Mouse (Mus musculus) CH12.LX (cell line): ENCODE measurements around the gene Lmo1. TPM values are rescaled to one million over a fixed set of nuclear protein-coding genes. Genes with fewer than 3 reads are reported as not detected.

ENCODE experiments used
- DNase-seq: peaks from one replicate; pipeline ENCODE4 v3.0.0-alpha.2; 2013; ENCODE audit errors: extremely low read depth
- H3K27ac ChIP-seq: 2 replicates; pipeline ENCODE4 v1.5.1; 2012; ENCODE audit warnings: low read depth, mild to moderate bottlenecking, control low read depth, moderate library complexity; ENCODE audit not compliant: insufficient read depth
- H3K27me3 ChIP-seq: replicated peaks from 2 replicates; pipeline ENCODE3; 2012; ENCODE audit warnings: inconsistent platforms
- H3K36me3 ChIP-seq, 2 experiments: replicated peaks in 1 of 2; 2 replicates each; pipeline versions ENCODE3 to v1.6.1; 2012; ENCODE audit warnings: inconsistent platforms in 1 of 2, low read length in 1 of 2, mild to moderate bottlenecking in 1 of 2, mixed read lengths in 1 of 2, moderate library complexity in 1 of 2; ENCODE audit not compliant: control insufficient read depth in 1 of 2, insufficient read depth in 1 of 2
- H3K4me1 ChIP-seq, 2 experiments: 2 replicates each; pipeline ENCODE4 v1.6.1; 2012; ENCODE audit warnings: inconsistent platforms in 1 of 2, moderate library complexity in 1 of 2; ENCODE audit not compliant: insufficient read depth in 2 of 2, control insufficient read depth in 1 of 2
- H3K4me2 ChIP-seq: 2 replicates; pipeline ENCODE4 v1.6.1; 2012; ENCODE audit warnings: low read depth, mild to moderate bottlenecking, control low read depth; ENCODE audit not compliant: poor library complexity, insufficient read depth, severe bottlenecking
- H3K4me3 ChIP-seq, 3 experiments: fragments of 150-350 bp in 1 of 3; sonication (generic) in 1 of 3; replicated peaks in 1 of 3; 2 replicates each; pipeline versions ENCODE3 to v1.5.1; 2011 to 2012; ENCODE audit warnings: low read depth in 2 of 3, low read length in 2 of 3, mild to moderate bottlenecking in 2 of 3, moderate library complexity in 2 of 3, control low read depth in 1 of 3, improper control_type of control experiment in 1 of 3, inconsistent platforms in 1 of 3, mixed read lengths in 1 of 3; ENCODE audit not compliant: poor library complexity in 1 of 3
- H3K79me2 ChIP-seq: replicated peaks from 2 replicates; pipeline ENCODE4 v1.6.1; 2012; ENCODE audit warnings: mild to moderate bottlenecking, moderate library complexity; ENCODE audit not compliant: control insufficient read depth, poor library complexity, insufficient read depth, severe bottlenecking; ENCODE audit errors: extremely low read depth
- H3K9ac ChIP-seq: 2 replicates; pipeline ENCODE4 v1.6.1; 2012; ENCODE audit warnings: low read depth, mild to moderate bottlenecking, control low read depth, moderate library complexity; ENCODE audit not compliant: insufficient read depth
- H3K9me3 ChIP-seq: replicated peaks from 2 replicates; pipeline ENCODE3; 2012; ENCODE audit warnings: low read length, inconsistent platforms, mixed read lengths
- BHLHE40 ChIP-seq: IDR thresholded peaks from 2 replicates; pipeline ENCODE4 v1.6.1; 2011; ENCODE audit warnings: mild to moderate bottlenecking, low read depth, low read length, improper control_type of control experiment
- CHD1 ChIP-seq: IDR thresholded peaks from 2 replicates; pipeline ENCODE4 v1.6.1; 2012; ENCODE audit warnings: low read depth, low read length, improper control_type of control experiment, inconsistent platforms
- CTCF ChIP-seq, 2 experiments: IDR thresholded peaks in 1 of 2; conservative IDR thresholded peaks in 1 of 2; 2 replicates each; pipeline ENCODE4 v1.5.1; 2011 to 2012; ENCODE audit warnings: low read depth in 2 of 2, low read length in 2 of 2, improper control_type of control experiment in 1 of 2, inconsistent platforms in 1 of 2, mild to moderate bottlenecking in 1 of 2, moderate library complexity in 1 of 2
- E2F4 ChIP-seq: IDR thresholded peaks from 2 replicates; pipeline ENCODE4 v1.6.1; 2011; ENCODE audit warnings: low read depth, low read length, improper control_type of control experiment; ENCODE audit not compliant: insufficient replicate concordance
- EP300 ChIP-seq: IDR thresholded peaks from 2 replicates; pipeline ENCODE4 v1.6.1; 2011; ENCODE audit warnings: low read length, improper control_type of control experiment
- ETS1 ChIP-seq: conservative IDR thresholded peaks from 2 replicates; pipeline ENCODE4 v1.6.1; 2012; ENCODE audit warnings: low read depth, mild to moderate bottlenecking, inconsistent platforms, low read length, improper control_type of control experiment, moderate library complexity
- HCFC1 ChIP-seq: IDR thresholded peaks from 2 replicates; pipeline ENCODE4 v1.6.1; 2012; ENCODE audit warnings: low read depth, mild to moderate bottlenecking, inconsistent platforms, low read length, improper control_type of control experiment
- MAX ChIP-seq: IDR thresholded peaks from 2 replicates; pipeline ENCODE4 v1.6.1; 2011; ENCODE audit warnings: low read length, improper control_type of control experiment
- MAZ ChIP-seq: IDR thresholded peaks from 2 replicates; pipeline ENCODE4 v1.6.1; 2012; ENCODE audit warnings: low read depth, mild to moderate bottlenecking, inconsistent platforms, low read length, improper control_type of control experiment, moderate library complexity
- MYC ChIP-seq: IDR thresholded peaks from 2 replicates; pipeline ENCODE4 v1.6.1; 2011; ENCODE audit warnings: low read depth, mild to moderate bottlenecking, improper control_type of control experiment, low read length
- POLR2AphosphoS2 ChIP-seq: IDR thresholded peaks from 2 replicates; pipeline ENCODE4 v1.6.1; 2011; ENCODE audit warnings: low read depth, low read length, improper control_type of control experiment
- RAD21 ChIP-seq: IDR thresholded peaks from 2 replicates; pipeline ENCODE4 v1.6.1; 2011; ENCODE audit warnings: low read depth, mild to moderate bottlenecking, low read length, improper control_type of control experiment, moderate library complexity
- RCOR1 ChIP-seq: conservative IDR thresholded peaks from 2 replicates; pipeline ENCODE4 v1.6.1; 2012; ENCODE audit warnings: low read depth, mild to moderate bottlenecking, inconsistent platforms, low read length, improper control_type of control experiment
- SMC3 ChIP-seq: IDR thresholded peaks from 2 replicates; pipeline ENCODE4 v1.6.1; 2011; ENCODE audit warnings: low read depth, low read length, improper control_type of control experiment
- TBP ChIP-seq: conservative IDR thresholded peaks from 2 replicates; pipeline ENCODE4 v1.6.1; 2011; ENCODE audit warnings: low read depth, low read length, improper control_type of control experiment
- TCF12 ChIP-seq: IDR thresholded peaks from 2 replicates; pipeline ENCODE4 v1.6.1; 2014; ENCODE audit warnings: low read depth, mild to moderate bottlenecking, inconsistent platforms, low read length, improper control_type of control experiment
- USF2 ChIP-seq: conservative IDR thresholded peaks from 2 replicates; pipeline ENCODE4 v1.6.1; 2011; ENCODE audit warnings: low read depth, low read length, improper control_type of control experiment
- ZC3H11A ChIP-seq: IDR thresholded peaks from 2 replicates; pipeline ENCODE4 v1.6.1; 2012; ENCODE audit warnings: low read depth, mild to moderate bottlenecking, inconsistent platforms, low read length, improper control_type of control experiment
- ZKSCAN1 ChIP-seq: IDR thresholded peaks from 2 replicates; pipeline ENCODE4 v1.6.1; 2012; ENCODE audit warnings: low read depth, inconsistent platforms, low read length, improper control_type of control experiment, borderline replicate concordance
- dilution Hi-C: fragments of 300-500 bp; cut with MboI; formaldehyde crosslinking; loops from 2 replicates; pipeline ENCODE4 v1.14.3; 2020; ENCODE audit warnings: low sequenced_read_pairs; ENCODE audit not compliant: extremely low pct_unique_long_range_greater_than_20kb, extremely low pct_ligation_motif_present
- in situ Hi-C: fragments of 300-500 bp; cut with MboI; formaldehyde crosslinking; loops from 3 replicates; pipeline ENCODE4 v1.14.3; 2019; ENCODE audit warnings: low sequenced_read_pairs, low pct_ligation_motif_present, low pct_unique_long_range_greater_than_20kb, mixed read lengths
- polyA plus RNA-seq: library from polyadenylated mRNA; unstranded; fragments of >175 nt; gene quantifications from 2 replicates; pipeline ENCODE4 v1.2.1, GENCODE M21; 2012; ENCODE audit warnings: low read depth; ENCODE audit not compliant: insufficient read length
- total RNA-seq, 2 experiments: library from RNA; depleted of rRNA; stranded (reverse); fragments of 300-350 nt in 1 of 2; fragments of >200 nt in 1 of 2; gene quantifications; 2 replicates each; pipeline ENCODE4 v1.2.3; 2012 to 2014

Gene Lmo1
- total and polyA plus RNA-seq, 3 experiments = 0.30 TPM; not detected in 2

GRCm38 (mm10) chr7:109129946-109130686 is 44.9 kb downstream of the Lmo1 start:
- H3K79me2 ChIP-seq = no peaks in the 10 kb centered on the region
- in situ Hi-C loops (loop anchor here (10.0 kb wide), 1 partner anchor 295 kb away; no protein-coding TSS in a partner anchor), dilution Hi-C loops (no loop called here)
- no peak overlapping the region for H3K27ac ChIP-seq
- TF ChIP-seq E2F4 (no peak), CTCF (conservative IDR thresholded peaks at IDR 0.05 in 1 of 2, IDR thresholded peaks at IDR 0.05 in 1 of 2; ENCODE audit: low read depth in 2 of 2, low read length in 2 of 2) (peak in 1 of 2 experiments; percentile 35; a peak in 2 of 4 replicates)
- H3K9ac ChIP-seq = no peak overlapping the region
- no peaks in the 10 kb centered on the region for H3K4me1 ChIP-seq
- no peak overlapping the region for H3K4me3 ChIP-seq
- no peak for DNase-seq
- H3K36me3 ChIP-seq = no peaks in the 10 kb centered on the region
- H3K9me3 ChIP-seq = peaks cover 2% of the 10 kb centered on the region
- no peak overlapping the region for H3K4me2 ChIP-seq
- peaks cover 78% of the 10 kb centered on the region for H3K27me3 ChIP-seq

GRCm38 (mm10) chr7:109129442-109129841 is 45.6 kb downstream of the Lmo1 start:
- Histone ChIP-seq H3K9ac (no peak overlapping the region), H3K79me2 (no peaks in the 10 kb centered on the region)
- TF ChIP-seq EP300 (no peak), BHLHE40 (no peak), MYC (no peak), RAD21 (no peak), CTCF (conservative IDR thresholded peaks at IDR 0.05 in 1 of 2, IDR thresholded peaks at IDR 0.05 in 1 of 2; ENCODE audit: low read depth in 2 of 2, low read length in 2 of 2) (no peak), MAZ (no peak), ZC3H11A (no peak), POLR2AphosphoS2 (no peak), CHD1 (no peak), TBP (no peak)
- TF ChIP-seq, all 38 proteins: peak for 0
- H3K4me2 ChIP-seq = no peak overlapping the region
- H3K9me3 ChIP-seq = peaks cover 2% of the 10 kb centered on the region
- H3K4me3 ChIP-seq = no peak overlapping the region
- no peak for DNase-seq
- no peaks in the 10 kb centered on the region for H3K4me1 ChIP-seq
- no peaks in the 10 kb centered on the region for H3K36me3 ChIP-seq
- peaks cover 84% of the 10 kb centered on the region for H3K27me3 ChIP-seq
- in situ Hi-C loops = no loop called here
- dilution Hi-C loops = no loop called here
- H3K27ac ChIP-seq = no peak overlapping the region

GRCm38 (mm10) chr7:109115929-109116328 is 59.1 kb downstream of the Lmo1 start:
- dilution Hi-C loops = no loop called here
- in situ Hi-C loops = no loop called here
- Histone ChIP-seq H3K4me1 (no peaks in the 10 kb centered on the region), H3K27me3 (peaks cover 61% of the 10 kb centered on the region), H3K9ac (no peak overlapping the region), H3K79me2 (no peaks in the 10 kb centered on the region), H3K9me3 (no peaks in the 10 kb centered on the region), H3K27ac (no peak overlapping the region), H3K36me3 (no peaks in the 10 kb centered on the region), H3K4me3 (no peak overlapping the region), H3K4me2 (no peak overlapping the region)
- TF ChIP-seq E2F4 = no peak
- TF ChIP-seq ZC3H11A = no peak
- no peak for TF ChIP-seq HCFC1
- no peak for TF ChIP-seq POLR2AphosphoS2
- TF ChIP-seq SMC3 = no peak
- TF ChIP-seq ETS1 = no peak
- TF ChIP-seq RCOR1 = no peak
- TF ChIP-seq TCF12 = no peak
- TF ChIP-seq ZKSCAN1 = no peak
- no peak for TF ChIP-seq RAD21
- TF ChIP-seq MAX = no peak
- TF ChIP-seq USF2 = no peak
- DNase-seq = no peak
